Mouse (Mus musculus): ENCODE data around the gene Lep. TPM values are rescaled to one million over a fixed set of nuclear protein-coding genes. Genes with fewer than 3 reads are reported as not detected.

Gene Lep
- polyA plus RNA-seq (2012; rRNA removed) = not detected in 2 replicates

- DNase-seq (ENCODE audit: extremely low spot score in 1 of 2, low spot score in 1 of 2) = no peak
These were observed at the start of gene Lep for GRCm38 (mm10) chr6:29059846-29060685. Lep (plus strand) TSS chr6:29060220.

GRCm38 (mm10) chr6:29011651-29012050 lies 48.4 kb upstream of the Lep start:
- DNase-seq (ENCODE audit: extremely low spot score in 1 of 2, low spot score in 1 of 2) = no peak

GRCm38 (mm10) chr6:29013216-29013615 lies 46.8 kb upstream of the Lep start:
- no peak for DNase-seq (ENCODE audit: extremely low spot score in 1 of 2, low spot score in 1 of 2)

GRCm38 (mm10) chr6:29016891-29017412 lies 43.1 kb upstream of the Lep start:
- no peak for DNase-seq (ENCODE audit: extremely low spot score in 1 of 2, low spot score in 1 of 2)

- DNase-seq (ENCODE audit: extremely low spot score in 1 of 2, low spot score in 1 of 2) = no peak
These were observed 40.0 kb upstream of the Lep start for GRCm38 (mm10) chr6:29019756-29020720.

- no peak for DNase-seq (ENCODE audit: extremely low spot score in 1 of 2, low spot score in 1 of 2)
These were observed 39.1 kb upstream of the Lep start for GRCm38 (mm10) chr6:29020937-29021336.

- DNase-seq (ENCODE audit: extremely low spot score in 1 of 2, low spot score in 1 of 2) = no peak
These were observed 38.5 kb upstream of the Lep start for GRCm38 (mm10) chr6:29021501-29021900.

GRCm38 (mm10) chr6:29022115-29022514 lies 37.9 kb upstream of the Lep start:
- DNase-seq (ENCODE audit: extremely low spot score in 1 of 2, low spot score in 1 of 2) = no peak

- DNase-seq (ENCODE audit: extremely low spot score in 1 of 2, low spot score in 1 of 2) = peak in 1 of 2 experiments; percentile 77
These were observed 36.6 kb upstream of the Lep start for GRCm38 (mm10) chr6:29023206-29023967.

GRCm38 (mm10) chr6:29024000-29024417 lies 36.0 kb upstream of the Lep start:
- DNase-seq (ENCODE audit: extremely low spot score in 1 of 2, low spot score in 1 of 2) = peak in 1 of 2 experiments; percentile 86

GRCm38 (mm10) chr6:29025796-29026482 lies 34.1 kb upstream of the Lep start:
- no peak for DNase-seq (ENCODE audit: extremely low spot score in 1 of 2, low spot score in 1 of 2)

GRCm38 (mm10) chr6:29026766-29027165 lies 33.3 kb upstream of the Lep start:
- DNase-seq (ENCODE audit: extremely low spot score in 1 of 2, low spot score in 1 of 2) = no peak

GRCm38 (mm10) chr6:29028129-29028528 lies 31.9 kb upstream of the Lep start:
- DNase-seq (ENCODE audit: extremely low spot score in 1 of 2, low spot score in 1 of 2) = no peak

GRCm38 (mm10) chr6:29029521-29029920 lies 30.5 kb upstream of the Lep start:
- no peak for DNase-seq (ENCODE audit: extremely low spot score in 1 of 2, low spot score in 1 of 2)

- DNase-seq (ENCODE audit: extremely low spot score in 1 of 2, low spot score in 1 of 2) = no peak
These were observed 28.8 kb upstream of the Lep start for GRCm38 (mm10) chr6:29031216-29031615.

GRCm38 (mm10) chr6:29031704-29032310 lies 28.2 kb upstream of the Lep start:
- DNase-seq (ENCODE audit: extremely low spot score in 1 of 2, low spot score in 1 of 2) = no peak

- no peak for DNase-seq (ENCODE audit: extremely low spot score in 1 of 2, low spot score in 1 of 2)
These were observed 27.6 kb upstream of the Lep start for GRCm38 (mm10) chr6:29032411-29032810.

GRCm38 (mm10) chr6:29033981-29034646 lies 25.9 kb upstream of the Lep start:
- no peak for DNase-seq (ENCODE audit: extremely low spot score in 1 of 2, low spot score in 1 of 2)

- peak in 1 of 2 experiments; percentile 53 for DNase-seq (ENCODE audit: extremely low spot score in 1 of 2, low spot score in 1 of 2)
These were observed 23.3 kb upstream of the Lep start for GRCm38 (mm10) chr6:29036698-29037097.
